10 mouse cellular contexts compared by ENCODE assay signal in the genomic region with DNA sequence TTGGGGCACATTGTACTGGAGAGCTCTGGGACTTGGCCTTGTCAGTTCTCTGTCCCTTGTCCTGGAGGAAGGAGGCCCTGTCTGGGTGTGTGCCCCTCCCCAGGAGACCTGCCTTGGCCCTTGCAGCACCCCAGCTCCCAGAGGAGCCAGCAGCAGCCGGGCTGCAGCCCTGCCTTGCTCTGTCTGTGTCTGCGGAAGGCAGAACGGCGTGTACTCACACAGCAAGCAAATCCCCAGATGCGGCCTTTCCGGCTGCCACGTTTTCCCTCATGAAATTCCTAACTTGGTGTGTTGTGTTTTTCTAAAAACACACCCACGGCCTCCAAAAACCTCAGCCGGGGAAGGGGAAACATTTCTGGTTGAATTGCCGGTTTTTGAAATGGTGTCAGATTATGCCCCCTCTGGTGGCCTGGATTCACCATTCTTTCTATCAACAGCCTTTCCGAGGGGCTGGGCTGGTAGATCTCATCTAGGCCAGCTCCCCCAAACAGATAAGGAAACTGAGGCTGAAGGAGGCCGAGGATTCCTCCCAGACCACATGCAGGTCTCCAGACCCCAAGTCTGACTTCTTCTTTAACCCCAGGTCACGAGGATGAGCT. TPM values are rescaled to one million over a fixed set of nuclear protein-coding genes. Genes with fewer than 3 reads are reported as not detected.
DNase-seq lines count a peak whose midpoint lies in the region; ATAC-seq lines count a peak whose summit lies in the region.
"Had no signal": no experiment of that assay in that cellular context is flagged by ENCODE, and none has a peak within 500 bp of the region (broad histone marks: within the 10 kb centered on the region; RNA-seq: fewer than 3 reads in every experiment).

No protein-coding gene starts in this region.

- intact Hi-C loops in left cerebral cortex, postnatal 14 days (cut with DNase I) = no loop called here
- intact Hi-C loops in left cerebral cortex, postnatal 4 days (cut with DNase I) = no loop called here

- 62% methylated on average over 13 of the region's 13 CpGs for WGBS in limb, embryonic 15.5 days
- WGBS in forebrain, embryonic 16.5 days = 72% methylated on average over 13 of the region's 13 CpGs

- H3K4me3 ChIP-seq in limb, embryonic 15.5 days = no peak overlapping the region
- H3K4me3 ChIP-seq in forebrain, embryonic 16.5 days (replicated peaks; ENCODE audit: low read length) = no peak overlapping the region
- H3K4me3 ChIP-seq: midbrain, embryonic 15.5 days had no signal

- H3K4me1 ChIP-seq in limb, embryonic 15.5 days = peaks cover 10% of the 10 kb centered on the region
- no peaks in the 10 kb centered on the region for H3K4me1 ChIP-seq in forebrain, embryonic 16.5 days (replicated peaks; ENCODE audit: control insufficient read depth, insufficient read depth, low read length)
- H3K4me1 ChIP-seq: midbrain, embryonic 15.5 days had no signal

- peak overlapping the region; percentile 12; the same call in 1 of the 2 replicates for H3K27ac ChIP-seq in limb, embryonic 15.5 days
- H3K27ac ChIP-seq in forebrain, embryonic 16.5 days (ENCODE audit: low read length) = no peak overlapping the region
- H3K27ac ChIP-seq: midbrain, embryonic 15.5 days had no signal

- no peaks in the 10 kb centered on the region for H3K9me3 ChIP-seq in limb, embryonic 15.5 days
- peaks cover 5% of the 10 kb centered on the region; the same call in 1 of the 2 replicates for H3K9me3 ChIP-seq in forebrain, embryonic 16.5 days (ENCODE audit: control insufficient read depth, low read length)
- H3K9me3 ChIP-seq: midbrain, embryonic 15.5 days had no signal

- no peaks in the 10 kb centered on the region for H3K27me3 ChIP-seq in limb, embryonic 15.5 days
- no peaks in the 10 kb centered on the region for H3K27me3 ChIP-seq in forebrain, embryonic 16.5 days (replicated peaks; ENCODE audit: control insufficient read depth, insufficient read depth, low read length)
- H3K27me3 ChIP-seq: midbrain, embryonic 15.5 days had no signal

- DNase-seq in left cerebral cortex, postnatal 14 days (ENCODE audit: low spot score in 2 of 2) = peak; percentile 48 to 54
- DNase-seq in left cerebral cortex, postnatal 4 days = no peak
- peak; percentile 77 for DNase-seq in gastrocnemius, adult 18-20 months (ENCODE audit: low spot score)
- peak; percentile 40 for DNase-seq in heart, postnatal 4 days
- DNase-seq in ovary, adult 18-20 months (ENCODE audit: low spot score) = no peak
- DNase-seq: cerebellum, adult 9-10 months; spleen, adult 18-20 months had no signal

- H3K4me2 ChIP-seq in limb, embryonic 15.5 days = no peak overlapping the region
- H3K4me2 ChIP-seq in forebrain, embryonic 16.5 days (ENCODE audit: low read length) = no peak overlapping the region
- H3K4me2 ChIP-seq: midbrain, embryonic 15.5 days had no signal

- no peak for ATAC-seq in limb, embryonic 15.5 days (ENCODE audit: insufficient number of reproducible peaks, low FRiP score, low TSS enrichment, low read depth)
- ATAC-seq in forebrain, embryonic 16.5 days = no peak
- ATAC-seq: midbrain, embryonic 15.5 days had no signal

- H3K36me3 ChIP-seq in limb, embryonic 15.5 days = no peaks in the 10 kb centered on the region
- no peaks in the 10 kb centered on the region for H3K36me3 ChIP-seq in forebrain, embryonic 16.5 days (ENCODE audit: control insufficient read depth, insufficient read depth)
- H3K36me3 ChIP-seq: midbrain, embryonic 15.5 days had no signal

- H3K9ac ChIP-seq in limb, embryonic 15.5 days = no peak overlapping the region
- H3K9ac ChIP-seq in forebrain, embryonic 16.5 days (replicated peaks; ENCODE audit: low read depth, low read length) = no peak overlapping the region
- H3K9ac ChIP-seq: midbrain, embryonic 15.5 days had no signal

RNA-seq across cellular contexts. Expression of gene Eya2, which starts 19.0 kb away (rescaled TPM):
- 1 to 10 TPM; 4.8 to 5.1 TPM for total RNA-seq in left cerebral cortex, postnatal 14 days (2021)
- 1 to 10 TPM; 7.0 to 7.8 TPM for total RNA-seq in left cerebral cortex, postnatal 4 days (2021)
- total RNA-seq in gastrocnemius, adult 18-20 months (2021) = 1 to 10 TPM; 1.1 to 3.5 TPM
- 1 to 10 TPM; 1.5 to 2.7 TPM for total RNA-seq in heart, postnatal 4 days (2021)
- polyA plus RNA-seq in limb, embryonic 15.5 days (2015; fragmentation: Nextera tagmentation; extraction: Ambion mirVana) = 11.4 and 12.8 TPM in 2 replicates
- 3.5 and 4.6 TPM in 2 replicates for polyA plus RNA-seq in forebrain, embryonic 16.5 days (2015; fragmentation: Nextera tagmentation; extraction: Ambion mirVana)

Comparison
In these comparisons a context has a peak if more than half of its experiments do, and no peak if none do; other contexts are left out.
1. DNase-seq: peak in left cerebral cortex, postnatal 14 days (2 of 2), gastrocnemius, adult 18-20 months (single experiment) and heart, postnatal 4 days (single experiment); none in left cerebral cortex, postnatal 4 days (single experiment) and ovary, adult 18-20 months (single experiment).